Mouse (Mus musculus) megakaryocyte, embryonic 14.5 days (primary cell): ENCODE results near the gene Sh3gl2. TPM values are rescaled to one million over a fixed set of nuclear protein-coding genes. Genes with fewer than 3 reads are reported as not detected.

ENCODE experiments used
- H3K27me3 ChIP-seq: replicated peaks from 2 replicates; pipeline ENCODE3; 2012; ENCODE audit warnings: inconsistent platforms
- H3K36me3 ChIP-seq: replicated peaks from 2 replicates; pipeline ENCODE3; 2012; ENCODE audit warnings: low read length, inconsistent platforms, mixed read lengths
- H3K4me1 ChIP-seq: 2 replicates; pipeline ENCODE4 v1.6.1; 2012; ENCODE audit warnings: inconsistent platforms
- H3K4me3 ChIP-seq: replicated peaks from 2 replicates; pipeline ENCODE3; 2012; ENCODE audit warnings: moderate library complexity, mild to moderate bottlenecking, inconsistent platforms
- H3K9me3 ChIP-seq: 2 replicates; pipeline ENCODE4 v1.6.1; 2012; ENCODE audit warnings: inconsistent platforms
- FLI1 ChIP-seq: IDR thresholded peaks from 2 replicates; pipeline ENCODE4 v1.6.1; 2012; ENCODE audit warnings: low read length, inconsistent platforms, mixed read lengths
- GATA1 ChIP-seq: IDR thresholded peaks from 3 replicates; pipeline ENCODE4 v1.6.1; 2012; ENCODE audit warnings: mixed read lengths, low read length, inconsistent platforms, borderline replicate concordance
- polyA plus RNA-seq: library from polyadenylated mRNA; stranded (reverse); fragments of >175 nt; gene quantifications from 2 replicates; pipeline ENCODE4 v1.2.3, GENCODE M21; 2012; ENCODE audit warnings: low replicate concordance; ENCODE audit not compliant: insufficient read depth

The Sh3gl2 gene
- polyA plus RNA-seq, 1 experiment: not detected

DNA sequence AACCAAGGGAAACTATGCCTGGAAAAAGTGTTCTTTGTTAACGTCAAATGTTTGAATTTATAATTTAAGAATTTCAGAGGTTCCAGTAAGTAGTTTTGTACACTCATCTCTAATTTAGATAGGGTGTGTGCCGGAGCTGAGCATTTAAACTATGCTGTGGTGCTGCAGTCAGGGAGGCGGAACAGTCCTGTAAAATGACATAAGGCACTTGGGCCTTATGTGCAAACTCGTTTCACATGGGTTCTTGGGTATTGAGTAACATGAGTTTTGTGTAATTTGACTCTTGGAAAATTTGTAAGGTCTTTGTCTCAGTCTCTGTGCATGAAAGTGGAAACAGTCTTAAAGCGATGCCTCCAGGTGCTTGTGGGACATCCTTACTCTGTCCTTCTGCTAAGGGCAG, 334.8 kb downstream of the Sh3gl2 start:
- TF ChIP-seq FLI1: no peak
- TF ChIP-seq GATA1: no peak
- Histone ChIP-seq H3K4me1 (no peaks in the 10 kb centered on the region), H3K27me3 (no peaks in the 10 kb centered on the region), H3K9me3 (no peaks in the 10 kb centered on the region), H3K36me3 (no peaks in the 10 kb centered on the region), H3K4me3 (no peak overlapping the region)

DNA sequence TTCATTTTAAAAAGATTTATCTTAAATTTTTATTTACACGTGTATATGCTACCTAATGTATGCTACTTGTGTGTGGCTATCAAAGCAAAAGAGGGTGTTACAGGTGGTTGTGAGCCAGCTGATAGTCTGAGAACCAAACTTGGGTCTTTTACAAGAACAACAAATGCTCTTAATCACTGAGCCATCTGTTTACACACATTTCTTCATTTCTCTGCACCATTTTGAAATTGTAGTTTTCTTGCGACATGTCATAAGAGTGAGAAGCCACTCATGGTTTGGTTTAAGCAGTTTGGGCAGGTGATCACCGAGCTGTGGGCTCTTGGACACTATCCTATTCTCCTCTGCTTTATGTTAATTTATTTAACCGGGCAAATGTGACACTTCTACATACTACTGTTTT, 338.3 kb downstream of the Sh3gl2 start:
- Histone ChIP-seq H3K9me3 (no peaks in the 10 kb centered on the region), H3K4me1 (no peaks in the 10 kb centered on the region), H3K4me3 (no peak overlapping the region), H3K36me3 (no peaks in the 10 kb centered on the region), H3K27me3 (no peaks in the 10 kb centered on the region)
- TF ChIP-seq GATA1 (no peak), FLI1 (no peak)

DNA sequence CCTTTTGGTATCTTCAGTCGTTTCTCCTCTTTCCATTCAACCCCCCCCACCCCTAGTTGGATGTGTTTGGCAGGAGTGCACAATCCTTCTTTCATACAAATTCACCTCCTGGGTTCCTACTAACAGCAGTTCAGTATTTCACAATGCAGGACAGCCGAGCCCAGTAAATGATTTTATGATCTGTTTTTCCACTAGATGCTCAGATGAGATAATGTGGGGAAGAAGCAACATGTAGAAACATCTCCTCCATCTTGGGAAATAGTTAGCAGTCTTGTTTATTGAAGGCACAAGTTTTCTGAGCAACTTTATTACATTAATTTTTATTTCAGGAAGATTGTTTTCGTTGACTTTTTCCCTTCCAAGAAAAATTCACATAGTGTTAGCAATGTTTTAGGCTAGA, 349.8 kb downstream of the Sh3gl2 start:
- TF ChIP-seq FLI1 (no peak), GATA1 (no peak)
- H3K27me3 ChIP-seq: no peaks in the 10 kb centered on the region
- H3K4me1 ChIP-seq: no peaks in the 10 kb centered on the region
- no peak overlapping the region for H3K4me3 ChIP-seq
- no peaks in the 10 kb centered on the region for H3K36me3 ChIP-seq
- H3K9me3 ChIP-seq: peaks cover 17% of the 10 kb centered on the region; the same call in 1 of the 2 replicates

DNA sequence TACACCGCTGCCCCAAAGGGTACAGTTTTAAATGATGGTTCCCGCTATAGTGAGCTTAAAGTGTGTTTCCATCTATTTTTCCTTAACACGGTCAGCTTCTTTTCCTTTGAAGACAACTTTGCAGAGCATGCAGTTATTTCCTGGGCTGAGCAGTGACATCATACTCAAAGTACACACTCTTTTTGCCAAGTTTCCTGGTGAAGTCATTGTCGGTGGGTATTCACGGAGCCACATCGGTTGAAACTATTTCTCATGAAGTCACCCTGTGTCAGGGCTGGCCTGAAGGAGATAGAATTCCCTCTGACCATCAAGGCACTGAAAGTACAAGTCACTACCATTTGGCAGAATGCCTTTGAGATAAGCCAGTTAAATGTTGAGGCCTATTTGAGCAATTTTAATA, 354.8 kb downstream of the Sh3gl2 start:
- no peak for TF ChIP-seq FLI1
- no peak for TF ChIP-seq GATA1
- H3K4me3 ChIP-seq: no peak overlapping the region
- no peaks in the 10 kb centered on the region for H3K36me3 ChIP-seq
- H3K9me3 ChIP-seq: peaks cover 14% of the 10 kb centered on the region; the same call in 1 of the 2 replicates
- no peaks in the 10 kb centered on the region for H3K4me1 ChIP-seq
- H3K27me3 ChIP-seq: no peaks in the 10 kb centered on the region

DNA sequence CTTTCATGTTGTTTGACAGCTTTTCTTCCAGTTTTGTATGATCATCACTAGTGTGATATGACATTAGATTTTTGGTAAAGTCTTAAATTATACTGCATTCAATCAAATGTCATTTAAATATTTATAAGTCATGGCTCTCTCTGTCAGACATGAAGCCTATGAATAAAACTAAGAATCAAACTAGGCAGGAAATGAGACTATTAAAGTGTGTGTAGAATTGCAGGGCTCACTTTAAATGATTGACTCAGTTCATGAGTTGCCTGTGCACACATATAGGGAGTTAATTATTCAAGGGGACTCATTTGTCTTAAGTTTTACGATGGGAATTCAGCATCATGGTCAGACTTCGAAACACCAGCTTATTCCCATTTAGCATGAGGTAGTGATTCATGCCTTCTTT, 380.5 kb downstream of the Sh3gl2 start:
- TF ChIP-seq GATA1 (no peak), FLI1 (no peak)
- Histone ChIP-seq H3K27me3 (no peaks in the 10 kb centered on the region), H3K9me3 (no peaks in the 10 kb centered on the region), H3K4me3 (no peak overlapping the region), H3K36me3 (no peaks in the 10 kb centered on the region), H3K4me1 (no peaks in the 10 kb centered on the region)

DNA sequence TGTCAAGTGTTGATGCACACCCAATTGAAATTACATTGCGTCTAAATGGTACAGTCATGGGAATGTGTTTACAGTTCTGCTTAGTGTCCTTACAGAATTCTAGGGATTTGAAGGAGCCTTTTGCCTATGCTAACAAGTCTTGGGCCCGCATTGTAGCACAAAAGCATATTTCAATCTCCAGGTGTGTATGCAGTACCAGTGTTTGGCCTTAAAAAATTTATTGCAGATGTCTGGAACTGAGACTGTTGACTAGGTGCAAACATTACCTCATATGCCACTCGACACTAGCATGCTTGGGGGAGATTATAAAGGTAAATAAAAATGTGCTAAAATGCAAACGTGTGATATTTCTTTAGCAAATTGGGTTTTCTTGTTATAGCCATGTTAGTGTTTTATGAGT, 384.0 kb downstream of the Sh3gl2 start:
- no peaks in the 10 kb centered on the region for H3K4me1 ChIP-seq
- no peaks in the 10 kb centered on the region for H3K9me3 ChIP-seq
- no peak overlapping the region for H3K4me3 ChIP-seq
- H3K27me3 ChIP-seq: no peaks in the 10 kb centered on the region
- no peaks in the 10 kb centered on the region for H3K36me3 ChIP-seq
- no peak for TF ChIP-seq GATA1
- TF ChIP-seq FLI1: no peak

DNA sequence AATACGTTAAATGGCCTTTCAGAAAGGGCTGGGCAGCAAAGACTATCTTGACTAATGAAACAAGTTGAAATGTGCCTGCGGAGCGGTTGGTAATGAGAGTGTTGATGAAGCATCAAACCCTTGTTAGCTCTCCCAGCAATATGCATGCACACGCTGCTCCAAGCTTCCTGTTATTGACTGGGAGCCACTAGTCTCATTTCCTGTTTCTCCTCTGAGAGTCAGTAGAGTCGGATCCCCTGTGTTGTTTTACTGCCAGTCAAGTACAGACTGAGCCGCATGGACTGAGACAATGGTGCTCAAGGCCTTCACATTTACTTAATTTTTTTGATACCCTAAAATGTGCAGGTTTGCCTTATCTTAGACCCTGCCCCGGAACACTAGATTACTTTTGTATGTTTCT, 386.1 kb downstream of the Sh3gl2 start:
- Histone ChIP-seq H3K36me3 (no peaks in the 10 kb centered on the region), H3K4me1 (no peaks in the 10 kb centered on the region), H3K27me3 (no peaks in the 10 kb centered on the region), H3K4me3 (no peak overlapping the region), H3K9me3 (no peaks in the 10 kb centered on the region)
- TF ChIP-seq FLI1 (no peak), GATA1 (no peak)

DNA sequence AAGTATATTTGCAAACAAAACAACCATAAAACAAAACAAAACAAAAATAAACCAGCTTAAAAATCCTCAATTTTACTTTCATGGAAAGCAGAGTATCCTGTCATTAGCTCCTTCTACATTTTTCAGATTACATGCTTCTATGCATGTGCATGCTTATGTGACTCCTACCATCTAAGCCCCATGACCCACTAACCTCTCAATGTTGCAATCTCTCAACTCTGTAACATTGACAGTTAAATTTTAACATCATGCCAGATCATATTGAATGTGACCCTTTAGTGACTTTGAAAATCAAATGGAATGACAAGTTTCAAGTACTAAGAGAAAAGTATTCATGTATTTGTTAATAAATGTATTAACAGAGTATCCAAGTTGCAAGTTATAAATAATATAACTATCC, 389.2 kb downstream of the Sh3gl2 start:
- Histone ChIP-seq H3K36me3 (no peaks in the 10 kb centered on the region), H3K27me3 (no peaks in the 10 kb centered on the region), H3K4me3 (no peak overlapping the region), H3K4me1 (no peaks in the 10 kb centered on the region), H3K9me3 (no peaks in the 10 kb centered on the region)
- TF ChIP-seq FLI1 (no peak), GATA1 (no peak)

DNA sequence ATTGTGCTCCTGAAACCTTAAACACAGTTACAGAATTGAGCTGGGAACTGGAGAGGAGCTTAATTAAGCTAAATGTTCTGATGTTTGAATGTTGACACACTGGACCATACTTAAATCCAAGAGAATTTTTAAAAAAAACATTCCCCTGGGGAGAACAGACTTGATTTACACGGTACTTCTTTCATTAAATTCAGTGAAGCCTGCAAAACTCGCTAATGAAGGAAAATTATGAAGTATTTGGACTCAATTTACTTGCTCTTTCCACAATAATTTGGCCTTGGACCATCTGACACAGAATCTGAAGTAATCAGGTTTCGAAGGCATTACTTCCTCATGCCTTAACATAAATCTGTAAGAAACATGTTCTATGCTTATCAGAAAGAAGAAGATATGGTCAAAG, 408.4 kb downstream of the Sh3gl2 start:
- Histone ChIP-seq H3K4me1 (no peaks in the 10 kb centered on the region), H3K4me3 (no peak overlapping the region), H3K9me3 (0 out of 2 replicates have a peak, but pooled peaks cover 4% of the 10 kb centered on the region), H3K27me3 (no peaks in the 10 kb centered on the region), H3K36me3 (no peaks in the 10 kb centered on the region)
- no peak for TF ChIP-seq FLI1
- no peak for TF ChIP-seq GATA1

DNA sequence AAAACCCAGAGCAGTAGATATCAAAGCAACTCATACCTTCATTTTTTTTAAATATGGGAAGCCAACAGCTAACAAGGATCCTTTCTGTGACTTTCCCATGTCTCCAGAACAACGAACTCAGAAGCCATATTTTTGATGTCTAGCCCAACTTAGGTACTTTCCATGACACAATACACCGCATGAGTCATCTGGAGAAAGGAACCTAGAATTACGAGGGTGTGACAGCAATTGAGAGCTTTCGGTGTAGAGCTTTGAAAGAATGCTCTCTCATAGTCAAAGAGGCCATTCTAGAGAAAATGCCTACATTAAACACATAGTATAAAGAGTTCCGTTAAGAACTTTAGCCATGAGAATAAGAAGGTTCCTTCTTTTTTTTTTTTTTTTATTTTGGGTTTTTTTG, 413.8 kb downstream of the Sh3gl2 start:
- no peaks in the 10 kb centered on the region for H3K36me3 ChIP-seq
- TF ChIP-seq FLI1 (no peak), GATA1 (no peak)
- H3K9me3 ChIP-seq: peaks cover 7% of the 10 kb centered on the region
- H3K4me1 ChIP-seq: no peaks in the 10 kb centered on the region
- no peak overlapping the region for H3K4me3 ChIP-seq
- H3K27me3 ChIP-seq: no peaks in the 10 kb centered on the region

DNA sequence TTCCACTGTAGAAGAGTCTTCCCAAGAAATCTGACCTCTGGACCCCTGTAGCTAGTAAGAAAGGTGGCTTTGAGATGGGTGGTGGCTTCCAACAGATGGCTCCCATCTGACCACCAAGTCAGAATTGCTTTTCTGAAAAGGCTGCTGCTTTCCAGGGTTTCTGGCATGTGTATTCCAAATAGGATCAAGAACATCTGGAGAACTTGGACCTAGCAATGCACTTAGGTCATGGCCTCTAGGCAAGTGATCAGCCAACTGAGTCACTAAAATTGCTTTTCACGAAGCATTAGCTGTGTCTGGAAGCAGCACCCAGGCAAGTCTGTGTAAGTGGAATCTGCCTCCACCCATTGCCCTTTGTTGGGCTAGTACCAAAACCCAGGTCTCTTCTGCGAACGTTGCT, 414.3 kb downstream of the Sh3gl2 start:
- Histone ChIP-seq H3K4me3 (no peak overlapping the region), H3K36me3 (no peaks in the 10 kb centered on the region), H3K4me1 (no peaks in the 10 kb centered on the region), H3K27me3 (no peaks in the 10 kb centered on the region), H3K9me3 (peaks cover 4% of the 10 kb centered on the region)
- TF ChIP-seq GATA1 (no peak), FLI1 (no peak)
